Mouse (Mus musculus) heart, embryonic 12.5 days (tissue): ENCODE measurements at regions not wholly inside any gene's neighbourhood (a gene's known extent, or its start where the extent isn't known, plus 50 kb on each side); places are given as distances from the start of the nearest gene placed in this dataset.

Source experiments
- ATAC-seq: fragments of 200-750 bp; cut with Nextera tagmentation; 2 replicates; pipeline ENCODE4 v1.8.0; 2017; ENCODE audit warnings: moderate TSS enrichment, moderate library complexity; ENCODE audit not compliant: insufficient number of reproducible peaks, low FRiP score
- H3K27ac ChIP-seq: fragments of 300-500 bp; sonication (generic); 2 replicates; pipeline ENCODE4 v1.5.1; 2016; ENCODE audit warnings: mild to moderate bottlenecking, moderate library complexity; ENCODE audit not compliant: poor library complexity, severe bottlenecking
- H3K27me3 ChIP-seq: fragments of 300-500 bp; sonication (generic); replicated peaks from 2 replicates; pipeline ENCODE4 v1.6.1; 2016; ENCODE audit warnings: mild to moderate bottlenecking, moderate library complexity
- H3K36me3 ChIP-seq: fragments of 300-500 bp; sonication (generic); 2 replicates; pipeline ENCODE4 v1.6.1; 2016; ENCODE audit warnings: mild to moderate bottlenecking, moderate library complexity
- H3K4me1 ChIP-seq: fragments of 300-500 bp; sonication (generic); replicated peaks from 2 replicates; pipeline ENCODE4 v1.6.1; 2016; ENCODE audit warnings: mild to moderate bottlenecking
- H3K4me2 ChIP-seq: fragments of 300-500 bp; sonication (generic); 2 replicates; pipeline ENCODE4 v1.6.1; 2016; ENCODE audit warnings: mild to moderate bottlenecking, moderate library complexity
- H3K4me3 ChIP-seq: fragments of 300-500 bp; sonication (generic); 2 replicates; pipeline ENCODE4 v1.5.1; 2016; ENCODE audit warnings: mild to moderate bottlenecking
- H3K9ac ChIP-seq: fragments of 300-500 bp; sonication (generic); 2 replicates; pipeline ENCODE4 v1.6.1; 2016; ENCODE audit warnings: mild to moderate bottlenecking, moderate library complexity
- H3K9me3 ChIP-seq: fragments of 300-500 bp; sonication (generic); replicated peaks from 2 replicates; pipeline ENCODE4 v1.6.1; 2016; ENCODE audit warnings: mild to moderate bottlenecking, moderate library complexity
- WGBS: fragments of 180-500 bp; shearing (Covaris S2); methylation state at CpG from one replicate; pipeline ENCODE4 v1.1.7; 2016; 5-methylcytosine and 5-hydroxymethylcytosine counted together

GRCm38 (mm10) chr3:33440905-33441304 lies 297.9 kb upstream of the Pex5l start:
- Histone ChIP-seq H3K4me3 (no peak overlapping the region), H3K27me3 (no peaks in the 10 kb centered on the region), H3K36me3 (no peaks in the 10 kb centered on the region), H3K27ac (no peak overlapping the region), H3K9me3 (no peaks in the 10 kb centered on the region), H3K4me1 (no peaks in the 10 kb centered on the region), H3K9ac (no peak overlapping the region), H3K4me2 (no peak overlapping the region)
- WGBS: 53% methylated on average over 2 of the region's 2 CpGs
- ATAC-seq: no peak

- Histone ChIP-seq H3K27me3 (no peaks in the 10 kb centered on the region), H3K4me3 (no peak overlapping the region), H3K4me1 (no peaks in the 10 kb centered on the region), H3K4me2 (no peak overlapping the region), H3K9ac (no peak overlapping the region), H3K9me3 (no peaks in the 10 kb centered on the region), H3K27ac (no peak overlapping the region), H3K36me3 (no peaks in the 10 kb centered on the region)
- no peak for ATAC-seq
These were observed 297.5 kb upstream of the Pex5l start for GRCm38 (mm10) chr3:33440500-33440899.

- H3K4me3 ChIP-seq: no peak overlapping the region
- no peak overlapping the region for H3K27ac ChIP-seq
- no peaks in the 10 kb centered on the region for H3K4me1 ChIP-seq
- ATAC-seq: no peak
- H3K27me3 ChIP-seq: no peaks in the 10 kb centered on the region
- no peak overlapping the region for H3K4me2 ChIP-seq
- no peaks in the 10 kb centered on the region for H3K36me3 ChIP-seq
- no peak overlapping the region for H3K9ac ChIP-seq
- no peaks in the 10 kb centered on the region for H3K9me3 ChIP-seq
- WGBS: 59% methylated on average over 3 of the region's 3 CpGs
These were observed 273.9 kb upstream of the Pex5l start for GRCm38 (mm10) chr3:33416922-33417321.

GRCm38 (mm10) chr3:33416321-33416720 lies 273.3 kb upstream of the Pex5l start:
- no peaks in the 10 kb centered on the region for H3K36me3 ChIP-seq
- WGBS: 68% methylated on average over 1 of the region's 1 CpGs
- no peaks in the 10 kb centered on the region for H3K27me3 ChIP-seq
- no peak for ATAC-seq
- H3K4me2 ChIP-seq: no peak overlapping the region
- no peak overlapping the region for H3K9ac ChIP-seq
- H3K27ac ChIP-seq: no peak overlapping the region
- H3K4me1 ChIP-seq: no peaks in the 10 kb centered on the region
- no peaks in the 10 kb centered on the region for H3K9me3 ChIP-seq
- no peak overlapping the region for H3K4me3 ChIP-seq

GRCm38 (mm10) chr3:33401904-33402303 lies 258.9 kb upstream of the Pex5l start:
- WGBS: 59% methylated on average over 2 of the region's 2 CpGs
- no peaks in the 10 kb centered on the region for H3K27me3 ChIP-seq
- no peaks in the 10 kb centered on the region for H3K4me1 ChIP-seq
- H3K9me3 ChIP-seq: no peaks in the 10 kb centered on the region
- ATAC-seq: no peak
- H3K36me3 ChIP-seq: no peaks in the 10 kb centered on the region
- H3K4me3 ChIP-seq: no peak overlapping the region
- H3K4me2 ChIP-seq: no peak overlapping the region
- H3K9ac ChIP-seq: no peak overlapping the region
- H3K27ac ChIP-seq: no peak overlapping the region

- Histone ChIP-seq H3K27me3 (no peaks in the 10 kb centered on the region), H3K4me1 (no peaks in the 10 kb centered on the region), H3K9me3 (no peaks in the 10 kb centered on the region), H3K9ac (no peak overlapping the region), H3K36me3 (no peaks in the 10 kb centered on the region), H3K4me3 (no peak overlapping the region), H3K27ac (no peak overlapping the region), H3K4me2 (no peak overlapping the region)
- 73% methylated on average over 8 of the region's 8 CpGs for WGBS
- no peak for ATAC-seq
These were observed 256.3 kb upstream of the Pex5l start for GRCm38 (mm10) chr3:33399321-33399720.

GRCm38 (mm10) chr3:33398326-33398725 lies 255.3 kb upstream of the Pex5l start:
- no peak for ATAC-seq
- Histone ChIP-seq H3K36me3 (no peaks in the 10 kb centered on the region), H3K27ac (no peak overlapping the region), H3K9ac (no peak overlapping the region), H3K9me3 (no peaks in the 10 kb centered on the region), H3K4me1 (no peaks in the 10 kb centered on the region), H3K4me3 (no peak overlapping the region), H3K4me2 (no peak overlapping the region), H3K27me3 (no peaks in the 10 kb centered on the region)
- WGBS: 72% methylated on average over 2 of the region's 2 CpGs

- Histone ChIP-seq H3K4me2 (no peak overlapping the region), H3K9me3 (no peaks in the 10 kb centered on the region)
- whole genome bisulfite sequencing: 77% methylated on average over 6 of the region's 6 CpGs
These were observed 254.2 kb upstream of the Pex5l start for GRCm38 (mm10) chr3:33397217-33397616.

GRCm38 (mm10) chr3:33392541-33392822 lies 249.4 kb upstream of the Pex5l start:
- Histone ChIP-seq H3K4me2 (no peak overlapping the region), H3K4me1 (no peaks in the 10 kb centered on the region), H3K27ac (no peak overlapping the region), H3K36me3 (no peaks in the 10 kb centered on the region), H3K9ac (no peak overlapping the region), H3K4me3 (no peak overlapping the region), H3K27me3 (no peaks in the 10 kb centered on the region), H3K9me3 (no peaks in the 10 kb centered on the region)
- whole genome bisulfite sequencing: 77% methylated on average over 1 of the region's 1 CpGs
- no peak for ATAC-seq

More at GRCm38 (mm10) chr3:33397217-33397616, 254.2 kb upstream of the Pex5l start:
- H3K4me1 ChIP-seq: no peaks in the 10 kb centered on the region
- no peak overlapping the region for H3K27ac ChIP-seq
- no peak overlapping the region for H3K9ac ChIP-seq
- H3K27me3 ChIP-seq: no peaks in the 10 kb centered on the region
- no peak for ATAC-seq
- no peak overlapping the region for H3K4me3 ChIP-seq
- H3K36me3 ChIP-seq: no peaks in the 10 kb centered on the region

- no peak overlapping the region for H3K9ac ChIP-seq
- H3K4me3 ChIP-seq: no peak overlapping the region
- no peaks in the 10 kb centered on the region for H3K27me3 ChIP-seq
- no peaks in the 10 kb centered on the region for H3K9me3 ChIP-seq
- H3K36me3 ChIP-seq: no peaks in the 10 kb centered on the region
- 80% methylated on average over 4 of the region's 4 CpGs for WGBS
- peak; percentile 36; the same call in 1 of the 2 replicates for ATAC-seq
- H3K4me1 ChIP-seq: no peaks in the 10 kb centered on the region
- no peak overlapping the region for H3K4me2 ChIP-seq
- no peak overlapping the region for H3K27ac ChIP-seq
These were observed 248.9 kb upstream of the Pex5l start for GRCm38 (mm10) chr3:33391765-33392540.

GRCm38 (mm10) chr3:33388171-33388570 lies 245.1 kb upstream of the Pex5l start:
- Histone ChIP-seq H3K4me1 (no peaks in the 10 kb centered on the region), H3K36me3 (no peaks in the 10 kb centered on the region)
- no peak for ATAC-seq

GRCm38 (mm10) chr3:33383622-33384021 lies 240.6 kb upstream of the Pex5l start:
- Histone ChIP-seq H3K9me3 (peaks cover 6% of the 10 kb centered on the region; the same call in 1 of the 2 replicates), H3K4me2 (no peak overlapping the region), H3K9ac (no peak overlapping the region), H3K27me3 (no peaks in the 10 kb centered on the region), H3K36me3 (no peaks in the 10 kb centered on the region), H3K27ac (no peak overlapping the region), H3K4me3 (no peak overlapping the region), H3K4me1 (peaks cover 3% of the 10 kb centered on the region; the same call in 1 of the 2 replicates)
- 88% methylated on average over 1 of the region's 1 CpGs for WGBS
- ATAC-seq: no peak

More at GRCm38 (mm10) chr3:33388171-33388570, 245.1 kb upstream of the Pex5l start:
- H3K27ac ChIP-seq: no peak overlapping the region
- no peak overlapping the region for H3K4me2 ChIP-seq
- H3K27me3 ChIP-seq: no peaks in the 10 kb centered on the region
- 49% methylated on average over 1 of the region's 1 CpGs for WGBS
- H3K9me3 ChIP-seq: peaks cover 6% of the 10 kb centered on the region; the same call in 1 of the 2 replicates
- no peak overlapping the region for H3K9ac ChIP-seq
- no peak overlapping the region for H3K4me3 ChIP-seq
